Mouse (Mus musculus) regulatory T cell (primary cell): ENCODE results near the gene Serpinb6c.
"Not testable (repeated sequence)": the region's sequence is repeated elsewhere in the genome, so short reads cannot be mapped to it uniquely, and the experiment has no call there.

ENCODE experiments used
- in situ Hi-C: fragments of 300-600 bp; cut with MboI, MseI; formaldehyde crosslinking; loops from one replicate; pipeline ENCODE4 v1.15.1; 2025; ENCODE audit warnings: high pct_unique_total_duplicates

Serpinb6c gene

DNA sequence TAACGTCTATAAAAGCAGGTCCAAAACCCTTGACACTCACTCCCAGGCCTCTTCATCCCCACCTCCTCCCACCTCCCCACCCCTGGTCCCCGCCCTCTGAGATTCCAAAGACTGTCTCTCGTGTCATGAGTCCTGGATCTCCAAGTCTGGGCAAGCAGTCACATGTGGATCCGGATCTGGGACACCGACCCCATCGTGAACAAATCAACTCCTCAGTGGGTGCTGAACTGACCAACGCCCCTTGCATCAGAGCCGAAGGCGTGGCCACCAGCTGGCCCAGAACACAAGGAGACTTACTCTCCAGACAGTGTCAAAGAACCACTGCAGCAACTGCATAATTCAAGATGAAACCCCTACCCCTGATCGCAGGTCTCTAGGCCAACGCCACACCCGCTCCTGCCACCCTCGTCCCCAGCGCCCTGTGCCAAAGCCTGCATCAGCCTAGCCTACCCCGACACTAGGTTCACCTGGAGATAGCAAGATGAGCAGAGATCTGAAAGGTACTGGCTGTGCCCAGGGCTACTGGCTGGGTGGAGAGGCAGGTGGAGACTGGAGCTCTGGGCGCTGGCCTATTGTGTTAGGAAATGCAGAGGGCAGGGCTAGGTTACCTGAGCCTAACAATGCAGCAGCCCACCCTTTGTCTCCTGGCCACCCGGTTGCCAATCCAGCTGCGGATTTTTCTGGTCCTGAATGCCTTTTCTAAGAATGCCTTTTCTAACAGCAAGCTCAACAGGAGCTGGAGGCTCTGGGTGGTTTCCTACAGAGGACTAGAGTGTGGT is at the start of gene Serpinb6c:
TSS of gene Serpinb6c (minus strand) at position 533 of the 779 bp plus-strand sequence.
- in situ Hi-C loops = loop anchor here (10.0 kb wide), 1 partner anchor 1051 kb away; the partner anchor contains the start of gene Serpinb1a

DNA sequence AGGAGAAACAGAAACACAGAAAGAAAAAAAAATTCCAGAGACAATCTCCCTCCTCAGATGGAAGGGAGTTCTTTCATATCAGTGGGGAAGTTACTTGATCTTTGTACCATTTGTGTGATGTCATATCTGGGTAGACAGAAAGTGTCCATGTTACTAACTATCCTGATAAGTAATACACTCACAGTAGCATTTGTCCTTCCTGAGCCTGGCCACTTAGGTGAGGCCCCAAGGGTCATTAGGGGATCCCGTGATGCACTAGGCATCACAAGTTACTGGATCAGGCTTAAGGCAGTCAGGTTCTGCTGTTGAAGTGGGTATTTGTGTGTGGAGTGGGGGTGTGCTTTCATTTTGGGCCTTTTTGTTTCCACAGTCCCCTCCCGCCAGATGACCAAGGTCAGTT is 47.4 kb upstream of the Serpinb6c start:
- in situ Hi-C loops = no loop called here

DNA sequence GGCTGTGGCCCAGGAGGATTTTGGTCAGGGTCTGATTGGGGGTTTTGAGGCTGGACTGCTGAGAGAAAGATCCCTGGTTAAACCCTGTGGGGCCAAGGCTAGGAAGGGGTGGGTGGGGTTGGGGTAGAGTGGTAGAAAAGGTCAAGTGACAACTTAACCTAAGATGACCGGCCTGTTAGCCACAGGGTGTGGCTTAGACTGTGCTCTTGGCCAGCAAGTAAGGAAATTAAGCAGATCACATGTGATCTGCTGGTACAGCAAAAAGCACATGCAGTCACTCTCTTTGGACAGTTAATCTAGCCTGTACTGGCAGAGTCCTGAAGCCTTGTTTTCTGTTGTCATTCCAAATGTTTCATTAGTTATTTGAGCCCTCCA is 46.6 kb upstream of the Serpinb6c start:
- in situ Hi-C loops = no loop called here

DNA sequence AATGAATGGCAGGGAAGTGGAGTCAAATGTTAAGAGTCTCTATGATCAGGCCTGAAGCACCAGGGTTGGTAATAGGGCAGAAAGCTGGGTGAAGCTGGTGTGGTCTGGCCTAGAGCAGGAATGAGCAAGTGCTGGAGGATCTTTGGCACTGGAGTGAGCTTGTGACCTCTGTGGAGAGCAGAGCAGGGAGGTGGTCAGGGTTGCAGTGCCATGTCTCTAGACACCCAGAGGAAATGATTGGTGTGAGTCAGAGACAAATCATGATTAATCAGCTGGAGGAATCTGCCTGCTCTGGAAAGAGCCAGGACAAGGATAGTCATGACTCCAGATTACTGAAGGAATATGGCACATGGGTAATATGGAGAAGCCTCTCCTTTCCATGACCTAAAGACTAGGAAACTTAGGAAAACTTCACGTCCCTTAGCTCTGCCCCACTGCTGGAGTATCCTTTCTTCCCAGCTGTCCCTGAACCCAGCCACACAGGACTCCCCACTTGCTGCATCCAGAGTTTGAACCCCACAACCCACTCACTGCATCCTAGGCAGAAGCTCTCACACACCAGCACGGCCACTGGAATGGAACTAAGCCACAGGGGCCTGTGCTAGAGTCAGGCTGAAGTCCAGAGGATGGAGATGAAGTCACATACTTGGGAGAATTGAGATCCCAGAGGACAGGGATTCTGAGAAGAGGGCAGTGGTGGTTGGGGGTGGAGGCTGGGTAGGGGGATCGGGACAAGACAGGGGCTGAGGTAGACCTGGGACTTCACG is 46.0 kb upstream of the Serpinb6c start:
- in situ Hi-C loops = no loop called here

DNA sequence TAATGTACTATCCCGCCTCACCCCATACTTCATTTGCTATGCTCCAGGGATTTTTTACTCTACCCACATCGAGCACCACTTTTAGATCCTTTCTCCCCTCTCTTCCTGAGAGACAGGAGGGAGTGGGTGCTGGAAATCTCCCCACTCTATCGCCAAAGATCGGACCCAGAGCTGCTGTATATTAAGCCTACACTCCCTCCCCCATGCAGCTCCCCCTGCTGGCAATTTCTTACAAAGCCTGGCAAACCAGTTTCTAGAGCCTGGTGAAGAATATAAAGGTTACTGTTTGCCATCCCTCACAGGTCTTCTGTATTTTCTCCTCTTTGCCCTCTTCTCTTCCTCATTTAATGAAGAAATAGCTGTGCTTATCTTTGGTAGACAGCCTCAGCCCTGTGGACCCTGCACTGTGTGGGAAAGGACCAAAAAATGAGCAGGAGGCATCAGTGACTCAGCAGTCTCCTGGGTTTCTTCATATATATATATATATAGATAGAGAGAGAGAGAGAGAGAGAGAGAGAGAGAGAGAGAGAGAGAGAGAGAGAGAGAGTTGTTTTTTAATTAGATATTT is 36.8 kb upstream of the Serpinb6c start:
- in situ Hi-C loops = no loop called here

- in situ Hi-C loops = no loop called here
These were observed 35.8 kb upstream of the Serpinb6c start for GRCm38 (mm10) chr13:33941288-33941808.

GRCm38 (mm10) chr13:33937587-33937986 is 32.1 kb upstream of the Serpinb6c start:
- in situ Hi-C loops = not testable (repeated sequence)

DNA sequence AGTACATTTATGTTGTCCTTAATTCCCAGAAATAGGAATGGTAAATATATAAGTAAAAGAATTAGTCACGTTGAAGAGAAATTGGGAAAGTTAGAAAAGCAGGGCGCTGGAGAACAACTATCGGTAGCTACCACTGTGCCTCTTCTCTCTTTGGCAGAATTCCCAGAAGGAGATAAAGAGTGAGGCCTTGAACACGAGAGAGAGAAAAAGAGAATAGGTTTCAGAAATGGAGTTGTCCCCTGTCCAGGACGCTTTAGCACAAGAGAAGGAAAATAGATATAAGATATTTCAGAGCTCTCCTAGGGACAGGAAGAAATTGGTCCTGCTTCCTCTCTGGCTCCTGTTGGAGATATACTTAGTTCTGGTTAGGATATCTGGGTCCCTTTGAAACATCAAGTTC is 31.6 kb upstream of the Serpinb6c start:
- in situ Hi-C loops = no loop called here

DNA sequence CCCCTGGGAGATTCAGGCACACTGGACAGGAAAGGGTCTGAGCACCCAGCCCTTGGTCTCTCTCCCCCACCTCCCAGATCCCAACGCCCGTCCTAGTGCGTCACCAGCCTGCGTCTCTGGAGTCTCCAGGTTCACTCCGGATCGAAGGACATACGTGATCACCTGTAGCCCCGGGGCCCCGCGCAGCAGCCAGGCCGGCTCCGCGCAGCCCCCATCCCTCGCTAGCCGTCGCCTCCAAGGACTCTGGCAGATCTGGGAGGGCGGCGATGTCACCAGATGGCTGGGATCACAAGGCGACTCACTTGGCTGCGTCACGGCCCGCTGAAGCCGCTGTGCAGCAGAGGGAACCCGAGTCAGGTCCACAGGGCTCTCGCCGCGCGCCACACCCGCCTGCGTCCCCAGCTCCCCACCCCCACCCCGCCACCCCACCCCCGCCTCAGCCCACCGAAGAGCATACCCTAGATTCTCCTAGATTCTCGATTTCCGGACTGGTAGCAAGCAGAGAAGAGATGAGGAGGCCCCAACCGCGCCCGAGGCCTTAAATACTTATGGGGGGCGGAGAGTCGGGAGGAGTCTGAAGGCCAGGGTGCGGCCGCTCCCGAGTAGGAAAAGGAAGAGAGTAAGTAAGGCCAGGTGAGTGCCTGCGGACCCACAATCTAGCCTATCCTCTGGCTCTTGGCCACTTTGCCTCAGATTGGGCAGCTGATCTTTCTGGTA is 30.1 kb upstream of the Serpinb6c start:
- in situ Hi-C loops = no loop called here

GRCm38 (mm10) chr13:33934743-33935142 is 29.2 kb upstream of the Serpinb6c start:
- in situ Hi-C loops = no loop called here

GRCm38 (mm10) chr13:33930912-33931311 is 25.4 kb upstream of the Serpinb6c start:
- in situ Hi-C loops = no loop called here

- in situ Hi-C loops = no loop called here
These were observed 24.8 kb upstream of the Serpinb6c start for GRCm38 (mm10) chr13:33930281-33930680.

DNA sequence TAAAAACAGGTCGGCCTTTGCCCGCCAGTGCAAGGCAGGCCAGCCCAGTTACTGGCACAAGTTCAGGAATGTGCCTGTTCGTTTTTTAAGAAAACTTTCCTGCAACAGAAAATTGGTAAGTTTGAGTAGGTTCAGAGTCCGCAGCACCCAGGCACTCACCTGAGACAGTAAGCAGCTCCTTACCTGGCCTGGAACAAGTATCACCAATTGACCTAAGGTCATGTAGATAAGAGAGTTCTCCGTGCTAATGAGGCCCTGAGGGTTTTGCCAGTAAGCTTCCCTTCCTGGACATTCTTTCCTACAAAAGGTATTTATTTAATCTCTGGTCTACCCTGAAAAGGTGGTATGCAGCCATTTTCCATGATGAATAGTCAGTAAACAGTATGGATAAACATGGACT is 16.2 kb upstream of the Serpinb6c start:
- in situ Hi-C loops = no loop called here

GRCm38 (mm10) chr13:33921041-33921440 is 15.5 kb upstream of the Serpinb6c start:
- in situ Hi-C loops = no loop called here

DNA sequence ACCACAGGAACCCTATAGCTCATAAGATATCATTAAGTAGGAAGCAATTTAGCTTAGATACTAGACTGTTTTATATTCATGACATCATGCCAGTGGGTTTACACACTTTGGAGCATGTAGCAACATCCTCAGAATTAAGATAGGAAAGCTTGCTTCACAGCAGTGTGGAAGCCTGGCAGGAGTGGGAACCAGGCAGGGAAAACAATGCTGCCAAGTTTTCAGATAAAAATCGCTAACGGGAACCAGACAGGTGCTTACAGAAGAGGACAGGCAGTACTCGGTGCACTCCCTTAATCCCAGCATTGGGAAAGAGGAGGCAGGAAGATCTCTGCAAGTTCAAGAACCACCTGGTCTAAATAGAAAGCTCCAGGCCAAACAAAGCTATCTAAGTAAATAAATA is 1.3 kb upstream of the Serpinb6c start:
- in situ Hi-C loops = loop anchor here (10.0 kb wide), 1 partner anchor 1052 kb away; the partner anchor contains the start of gene Serpinb1a

- in situ Hi-C loops = loop anchor here (10.0 kb wide), 1 partner anchor 1048 kb away; the partner anchor contains the start of gene Serpinb1a
These were observed 2.2 kb downstream of the Serpinb6c start for GRCm38 (mm10) chr13:33903290-33903689.

- in situ Hi-C loops = no loop called here
These were observed 11.3 kb downstream of the Serpinb6c start for GRCm38 (mm10) chr13:33894207-33894606.

DNA sequence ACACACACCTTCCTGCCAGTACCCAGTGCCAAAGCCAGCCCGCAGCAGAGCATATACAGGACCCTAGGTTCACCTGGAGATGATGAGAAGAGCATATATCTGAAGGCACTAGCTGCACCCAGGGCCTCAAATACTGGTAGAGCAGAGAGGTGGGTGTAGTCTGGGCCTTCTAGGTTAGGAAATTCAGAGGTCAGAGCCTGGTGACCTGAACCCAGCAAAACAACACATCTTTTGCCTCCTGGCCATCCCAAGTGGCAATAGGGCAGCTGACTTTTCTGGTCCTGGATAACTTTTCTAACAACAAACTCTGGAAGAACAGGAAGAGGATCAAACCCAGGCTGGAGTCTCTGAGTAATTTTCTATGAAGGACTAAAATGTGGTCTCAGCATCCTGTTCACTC is 62.2 kb downstream of the Serpinb6c start, which contains the start of gene Serpinb6e:
TSS of gene Serpinb6e (minus strand) at position 101 of the 400 bp plus-strand sequence.
- in situ Hi-C loops = no loop called here

- in situ Hi-C loops = no loop called here
These were observed 74.8 kb downstream of the Serpinb6c start for GRCm38 (mm10) chr13:33830751-33831150.
